Mouse (Mus musculus): Measurements from ENCODE around the gene Acat3. TPM values are rescaled to one million over a fixed set of nuclear protein-coding genes. Genes with fewer than 3 reads are reported as not detected.

The Acat3 gene
- total and polyA plus RNA-seq, 3 experiments: 0.77 to 12.7 (median 1.4) TPM

DNA sequence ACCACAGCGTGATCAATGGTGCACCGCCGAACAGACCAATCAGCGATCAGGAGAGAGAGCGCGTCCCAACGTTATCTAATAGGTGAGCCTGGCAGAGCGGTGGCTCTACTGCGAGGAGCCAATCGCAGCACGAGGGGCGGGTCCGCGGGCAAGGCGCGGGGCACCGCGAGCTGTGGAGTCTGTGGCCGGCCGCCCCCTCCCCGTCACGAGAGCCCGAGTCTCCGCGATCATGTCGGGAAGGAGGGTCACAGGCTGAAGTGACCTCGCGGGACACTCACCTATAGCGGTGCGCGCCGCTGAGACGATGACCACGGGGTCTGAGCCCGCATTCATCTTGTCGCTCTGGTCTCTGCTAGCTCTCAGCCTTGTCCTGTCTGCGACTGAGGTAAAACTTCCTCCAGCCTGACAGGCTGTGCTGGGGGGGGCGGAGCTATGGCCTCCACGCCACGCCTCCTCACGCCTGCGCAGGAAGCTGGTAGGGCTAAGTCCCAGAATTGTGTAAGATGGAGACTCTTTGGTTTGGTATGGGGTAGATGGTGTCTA lies 20.0 kb upstream of the Acat3 start, which contains the start of gene Acat2:
Gene Acat2, minus strand, starts transcription at position 417 of the 543 bp plus-strand sequence.
- dilution Hi-C loops (cut with MboI; ENCODE audit: extremely low pct_ligation_motif_present, extremely low pct_unique_long_range_greater_than_20kb, low sequenced_read_pairs) (no loop called here), in situ Hi-C loops (cut with MboI; ENCODE audit: low pct_ligation_motif_present, low pct_unique_long_range_greater_than_20kb, low sequenced_read_pairs) (no loop called here)
- Histone ChIP-seq H3K79me2 (replicated peaks; ENCODE audit: control insufficient read depth, extremely low read depth, insufficient read depth, poor library complexity, severe bottlenecking) (no peaks in the 10 kb centered on the region), H3K27me3 (replicated peaks) (no peaks in the 10 kb centered on the region), H3K4me2 (ENCODE audit: insufficient read depth, low read depth, poor library complexity, severe bottlenecking) (peak within 1 kb of the TSS; percentile 19), H3K9ac (ENCODE audit: insufficient read depth, low read depth) (peak within 1 kb of the TSS; percentile 37), H3K9me3 (replicated peaks; ENCODE audit: low read length) (no peaks in the 10 kb centered on the region), H3K4me3 (replicated peaks in 1 of 3; ENCODE audit: low read depth in 2 of 3, low read length in 2 of 3, poor library complexity in 1 of 3) (peak within 1 kb of the TSS; percentile 67 to 88 (median 76)), H3K4me1 (ENCODE audit: control insufficient read depth in 1 of 2, insufficient read depth in 2 of 2) (peaks cover 5 to 13% of the 10 kb centered on the region in 2 experiments; a peak in 3 of 4 replicates), H3K27ac (ENCODE audit: insufficient read depth, low read depth) (peak within 1 kb of the TSS; percentile 73), H3K36me3 (replicated peaks in 1 of 2; ENCODE audit: control insufficient read depth in 1 of 2, insufficient read depth in 1 of 2, low read length in 1 of 2) (peaks cover 7 to 26% of the 10 kb centered on the region in 2 experiments)
- peak; percentile 91 for DNase-seq (ENCODE audit: extremely low read depth)
- TF ChIP-seq ZNF384 (IDR thresholded peaks at IDR 0.05; ENCODE audit: low read depth, low read length) (no peak), ZKSCAN1 (IDR thresholded peaks at IDR 0.05; ENCODE audit: borderline replicate concordance, low read depth, low read length) (no peak), PAX5 (IDR thresholded peaks at IDR 0.05; ENCODE audit: low read length) (no peak), CHD2 (IDR thresholded peaks at IDR 0.05; ENCODE audit: low read length) (peak; percentile 68), CHD1 (IDR thresholded peaks at IDR 0.05; ENCODE audit: low read depth, low read length) (no peak), RAD21 (IDR thresholded peaks at IDR 0.05; ENCODE audit: low read depth, low read length) (no peak), ETS1 (conservative IDR thresholded peaks at IDR 0.05; ENCODE audit: low read depth, low read length) (no peak), GABPA (IDR thresholded peaks at IDR 0.05; ENCODE audit: insufficient replicate concordance, low read depth, low read length) (no peak), E2F4 (IDR thresholded peaks at IDR 0.05; ENCODE audit: insufficient replicate concordance, low read depth, low read length) (peak; percentile 58; the same call in 1 of the 2 replicates), POLR2AphosphoS2 (IDR thresholded peaks at IDR 0.05; ENCODE audit: low read depth, low read length) (peak; percentile 89), HCFC1 (IDR thresholded peaks at IDR 0.05; ENCODE audit: low read depth, low read length) (peak; percentile 61), MAZ (IDR thresholded peaks at IDR 0.05; ENCODE audit: low read depth, low read length) (peak; percentile 58; the same call in 1 of the 2 replicates), BHLHE40 (IDR thresholded peaks at IDR 0.05; ENCODE audit: low read depth, low read length) (peak; percentile 73), KAT2A (IDR thresholded peaks at IDR 0.05; ENCODE audit: insufficient replicate concordance, low read length) (0 out of 2 replicates have a peak, but pooled peaks have one; percentile 19), JUN (IDR thresholded peaks at IDR 0.05; ENCODE audit: insufficient read depth, low read depth, low read length) (no peak), MEF2A (IDR thresholded peaks at IDR 0.05; ENCODE audit: borderline replicate concordance, low read depth, low read length) (no peak; the same call in 1 of the 2 replicates), NELFE (IDR thresholded peaks at IDR 0.05; ENCODE audit: low read depth, low read length) (peak; percentile 89), EP300 (IDR thresholded peaks at IDR 0.05; ENCODE audit: low read length) (no peak), USF1 (IDR thresholded peaks at IDR 0.05; ENCODE audit: low read depth, low read length) (no peak), SMC3 (IDR thresholded peaks at IDR 0.05; ENCODE audit: low read depth, low read length) (no peak), USF2 (conservative IDR thresholded peaks at IDR 0.05; ENCODE audit: low read depth, low read length) (no peak), TBP (conservative IDR thresholded peaks at IDR 0.05; ENCODE audit: low read depth, low read length) (peak; percentile 81), JUND (conservative IDR thresholded peaks at IDR 0.05; ENCODE audit: low read depth, low read length) (no peak), MYC (IDR thresholded peaks at IDR 0.05; ENCODE audit: low read depth, low read length) (no peak), ELF1 (IDR thresholded peaks at IDR 0.05; ENCODE audit: low read depth, low read length) (peak; percentile 3), ZMIZ1 (IDR thresholded peaks at IDR 0.05; ENCODE audit: low read depth, low read length) (peak; percentile 95), MXI1 (IDR thresholded peaks at IDR 0.05; ENCODE audit: low read depth, low read length) (peak; percentile 88), TCF12 (IDR thresholded peaks at IDR 0.05; ENCODE audit: low read depth, low read length) (peak; percentile 88), MAX (IDR thresholded peaks at IDR 0.05; ENCODE audit: low read length) (0 out of 2 replicates have a peak, but pooled peaks have one; percentile 56), CTCF (conservative IDR thresholded peaks at IDR 0.05 in 1 of 2, IDR thresholded peaks at IDR 0.05 in 1 of 2; ENCODE audit: low read depth in 2 of 2, low read length in 2 of 2) (no peak), SIN3A (IDR thresholded peaks at IDR 0.05; ENCODE audit: low read length) (peak; percentile 85), MAFK (IDR thresholded peaks at IDR 0.05; ENCODE audit: insufficient replicate concordance, low read length) (no peak), POLR2A (IDR thresholded peaks at IDR 0.05; ENCODE audit: low read depth, low read length) (peak; percentile 98), ZC3H11A (IDR thresholded peaks at IDR 0.05; ENCODE audit: low read depth, low read length) (no peak), RCOR1 (conservative IDR thresholded peaks at IDR 0.05; ENCODE audit: low read depth, low read length) (no peak), IRF4 (IDR thresholded peaks at IDR 0.05; ENCODE audit: low read depth, low read length) (no peak; the same call in 1 of the 2 replicates), NRF1 (IDR thresholded peaks at IDR 0.05; ENCODE audit: low read depth, low read length) (peak; percentile 98), UBTF (IDR thresholded peaks at IDR 0.05; ENCODE audit: low read depth, low read length) (no peak)
